Mouse (Mus musculus): ENCODE results near the gene Cnot1. TPM values are rescaled to one million over a fixed set of nuclear protein-coding genes. Genes with fewer than 3 reads are reported as not detected.

Cnot1 gene
- polyA plus RNA-seq, 1 experiment from 2014 or later = 62.8 TPM

DNA sequence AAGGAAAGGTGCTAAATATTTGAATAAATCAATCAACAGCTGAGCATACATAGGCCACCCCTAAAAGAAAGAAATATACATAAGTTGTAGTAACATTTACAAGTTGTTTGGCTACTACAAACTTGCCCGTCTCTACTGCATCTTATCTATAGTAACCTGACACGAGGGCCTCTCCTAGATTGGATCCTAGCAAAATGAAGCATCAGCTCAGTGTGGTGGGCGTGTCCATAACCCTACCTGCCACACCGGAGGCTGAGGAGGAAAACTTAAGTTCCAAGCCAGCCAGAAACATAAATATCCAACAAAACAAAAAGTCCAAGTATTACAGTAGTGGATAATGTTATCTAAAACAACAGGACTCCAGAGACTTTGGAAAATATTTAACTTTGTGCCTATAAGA is 79.6 kb downstream of the Cnot1 start:
- H3K4me1 ChIP-seq (ENCODE audit: control insufficient read depth, insufficient read depth, low read length) = no peaks in the 10 kb centered on the region
- H3K9ac ChIP-seq (replicated peaks; ENCODE audit: low read depth, low read length) = no peak overlapping the region
- no peak overlapping the region for H3K4me2 ChIP-seq (ENCODE audit: low read depth, low read length)
- no peak overlapping the region for H3K27ac ChIP-seq (ENCODE audit: low read depth, low read length)
- H3K36me3 ChIP-seq (ENCODE audit: control insufficient read depth, insufficient read depth, low read length) = peaks cover 75% of the 10 kb centered on the region
- 90% methylated on average over 4 of the region's 4 CpGs for WGBS
- no peaks in the 10 kb centered on the region for H3K9me3 ChIP-seq (ENCODE audit: control insufficient read depth, low read length)
- H3K27me3 ChIP-seq (ENCODE audit: control insufficient read depth, insufficient read depth, low read length) = no peaks in the 10 kb centered on the region
- no peak overlapping the region for H3K4me3 ChIP-seq (ENCODE audit: low read depth, low read length)
- ATAC-seq (ENCODE audit: low read depth) = no peak

DNA sequence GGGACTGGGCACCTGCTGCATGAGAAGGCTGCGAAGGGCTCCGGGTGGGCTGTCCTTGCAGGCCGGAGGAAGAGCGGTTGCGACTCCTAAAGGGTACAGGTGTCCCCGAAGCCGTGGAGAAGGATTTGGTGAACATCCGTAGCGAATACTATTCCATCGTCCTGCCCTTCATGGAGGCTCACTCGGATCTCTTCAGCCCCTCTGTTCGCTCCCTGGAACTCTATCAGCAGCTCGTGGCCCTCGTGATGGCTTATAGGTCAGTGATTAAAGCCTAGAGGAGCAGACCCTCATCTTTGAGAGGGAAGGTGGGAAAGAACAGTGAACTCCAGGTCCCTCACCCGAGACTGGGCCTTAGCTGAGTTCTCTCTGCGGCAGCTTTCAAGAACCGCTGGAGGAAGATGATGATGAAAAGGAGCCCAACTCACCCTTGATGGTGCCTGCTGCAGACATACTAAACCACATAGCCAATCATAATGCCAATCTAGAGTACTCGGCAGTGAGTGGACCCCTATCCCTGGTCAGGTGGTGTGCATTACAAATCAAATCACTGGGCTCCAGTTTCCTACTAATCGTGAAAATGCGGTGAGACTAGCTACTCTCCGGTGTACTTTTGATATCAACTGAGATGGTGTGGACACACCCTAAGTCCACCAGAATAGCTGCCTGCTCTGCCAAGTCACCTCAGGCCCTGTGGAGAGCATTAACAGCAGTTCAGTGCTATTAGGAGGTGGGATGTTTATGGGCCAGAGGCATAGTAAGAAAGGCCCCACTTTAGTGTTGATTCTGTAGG is 90.5 kb downstream of the Cnot1 start:
- peak overlapping the region; percentile 78 for H3K4me3 ChIP-seq (ENCODE audit: low read depth, low read length)
- peak overlapping the region; percentile 95 for H3K4me2 ChIP-seq (ENCODE audit: low read depth, low read length)
- no peaks in the 10 kb centered on the region for H3K27me3 ChIP-seq (ENCODE audit: control insufficient read depth, insufficient read depth, low read length)
- H3K27ac ChIP-seq (ENCODE audit: low read depth, low read length) = peak overlapping the region; percentile 67; the same call in 1 of the 2 replicates
- 19% methylated on average over 21 of the region's 21 CpGs for WGBS
- peaks cover 37% of the 10 kb centered on the region for H3K36me3 ChIP-seq (ENCODE audit: control insufficient read depth, insufficient read depth, low read length)
- H3K9me3 ChIP-seq (ENCODE audit: control insufficient read depth, low read length) = no peaks in the 10 kb centered on the region
- H3K9ac ChIP-seq (replicated peaks; ENCODE audit: low read depth, low read length) = peak overlapping the region; percentile 83
- no peak for ATAC-seq (ENCODE audit: low read depth)
- peaks cover 14% of the 10 kb centered on the region; the same call in 1 of the 2 replicates for H3K4me1 ChIP-seq (ENCODE audit: control insufficient read depth, insufficient read depth, low read length)

DNA sequence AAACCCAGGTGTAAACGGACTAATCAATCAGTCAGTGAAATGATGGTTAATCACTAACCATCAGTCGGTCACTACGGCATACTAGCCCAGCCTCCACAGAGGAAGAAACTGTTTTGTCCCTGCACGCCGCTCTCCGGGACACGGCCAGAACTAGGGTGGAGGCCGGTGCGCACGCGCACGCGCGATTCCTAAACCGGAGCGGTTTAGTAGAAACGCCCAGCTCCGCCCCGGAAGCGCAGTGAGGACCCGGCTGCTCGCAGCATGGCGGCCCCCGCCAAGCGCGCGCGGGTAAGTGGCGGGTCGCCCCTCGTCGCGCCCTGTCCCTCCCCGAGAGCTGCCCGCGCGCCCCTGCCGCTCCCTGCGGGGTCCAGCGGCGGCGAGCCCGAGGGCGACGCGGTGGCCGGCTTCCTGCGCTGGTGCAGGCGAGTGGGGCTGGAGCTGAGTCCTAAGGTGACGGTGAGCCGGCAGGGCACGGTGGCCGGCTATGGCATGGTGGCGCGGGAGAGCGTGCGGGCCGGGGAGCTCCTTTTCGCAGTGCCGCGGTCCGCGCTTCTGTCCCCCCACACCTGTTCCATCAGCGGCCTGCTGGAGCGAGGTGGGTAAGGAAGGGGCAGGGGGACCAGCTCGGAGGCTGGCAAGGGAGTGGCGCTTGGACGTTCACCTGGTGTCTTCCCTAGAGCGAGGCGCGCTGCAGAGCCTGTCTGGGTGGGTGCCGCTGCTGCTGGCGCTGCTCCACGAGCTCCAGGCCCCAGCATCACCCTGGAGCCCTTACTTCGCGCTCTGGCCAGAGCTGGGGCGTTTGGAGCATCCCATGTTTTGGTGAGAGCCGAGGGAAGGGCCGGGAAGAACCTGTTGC is 91.4 kb downstream of the Cnot1 start, which contains the start of gene Setd6:
TSS of gene Setd6 (plus strand) at position 206 of the 856 bp plus-strand sequence.
- Histone ChIP-seq H3K36me3 (ENCODE audit: control insufficient read depth, insufficient read depth, low read length) (peaks cover 38% of the 10 kb centered on the region), H3K4me2 (ENCODE audit: low read depth, low read length) (peak within 1 kb of the TSS; percentile 95), H3K4me3 (ENCODE audit: low read depth, low read length) (peak within 1 kb of the TSS; percentile 78), H3K27ac (ENCODE audit: low read depth, low read length) (peak within 1 kb of the TSS; percentile 67), H3K27me3 (ENCODE audit: control insufficient read depth, insufficient read depth, low read length) (no peaks in the 10 kb centered on the region), H3K9me3 (ENCODE audit: control insufficient read depth, low read length) (no peaks in the 10 kb centered on the region), H3K9ac (replicated peaks; ENCODE audit: low read depth, low read length) (peak within 1 kb of the TSS; percentile 83), H3K4me1 (ENCODE audit: control insufficient read depth, insufficient read depth, low read length) (peaks cover 14% of the 10 kb centered on the region; the same call in 1 of the 2 replicates)
- ATAC-seq (ENCODE audit: low read depth) = peak; percentile 91
- WGBS = under 1% methylated on average over 66 of the region's 79 CpGs

DNA sequence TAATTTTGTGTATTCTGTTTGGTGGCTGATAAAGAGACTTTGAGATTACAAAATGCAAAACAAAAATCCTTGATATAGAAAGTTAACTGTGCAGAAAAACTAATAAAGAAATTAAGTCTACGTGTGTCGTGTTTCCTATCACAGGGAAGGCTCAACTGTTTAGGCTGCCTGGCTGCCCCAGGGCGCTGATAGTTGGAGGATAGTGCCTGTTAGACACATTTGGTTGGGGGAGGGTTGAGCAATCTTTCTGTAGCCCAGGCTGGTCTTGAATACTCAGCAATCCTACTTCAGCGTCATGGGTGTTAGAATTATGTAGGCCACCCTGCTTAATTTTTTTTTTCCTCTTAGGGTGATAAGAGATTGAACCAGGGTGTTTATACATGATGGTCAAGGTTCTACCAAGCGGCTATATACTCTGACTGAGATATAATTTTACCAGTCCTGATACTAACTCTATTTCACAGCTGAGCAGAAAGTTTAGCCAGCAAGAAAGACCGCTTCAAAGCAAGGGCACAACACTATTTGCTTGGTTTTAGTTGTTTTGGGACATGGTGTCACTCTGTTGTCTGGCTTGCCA is 92.3 kb downstream of the Cnot1 start:
- Histone ChIP-seq H3K36me3 (ENCODE audit: control insufficient read depth, insufficient read depth, low read length) (peaks cover 39% of the 10 kb centered on the region), H3K4me1 (ENCODE audit: control insufficient read depth, insufficient read depth, low read length) (peaks cover 14% of the 10 kb centered on the region; the same call in 1 of the 2 replicates), H3K4me2 (ENCODE audit: low read depth, low read length) (peak overlapping the region; percentile 95), H3K9ac (replicated peaks; ENCODE audit: low read depth, low read length) (peak overlapping the region; percentile 83; the same call in 1 of the 2 replicates), H3K27me3 (ENCODE audit: control insufficient read depth, insufficient read depth, low read length) (no peaks in the 10 kb centered on the region), H3K27ac (ENCODE audit: low read depth, low read length) (no peak overlapping the region), H3K9me3 (ENCODE audit: control insufficient read depth, low read length) (no peaks in the 10 kb centered on the region), H3K4me3 (ENCODE audit: low read depth, low read length) (no peak overlapping the region; the same call in 1 of the 2 replicates)
- ATAC-seq (ENCODE audit: low read depth) = no peak
- WGBS = 92% methylated on average over 6 of the region's 6 CpGs

DNA sequence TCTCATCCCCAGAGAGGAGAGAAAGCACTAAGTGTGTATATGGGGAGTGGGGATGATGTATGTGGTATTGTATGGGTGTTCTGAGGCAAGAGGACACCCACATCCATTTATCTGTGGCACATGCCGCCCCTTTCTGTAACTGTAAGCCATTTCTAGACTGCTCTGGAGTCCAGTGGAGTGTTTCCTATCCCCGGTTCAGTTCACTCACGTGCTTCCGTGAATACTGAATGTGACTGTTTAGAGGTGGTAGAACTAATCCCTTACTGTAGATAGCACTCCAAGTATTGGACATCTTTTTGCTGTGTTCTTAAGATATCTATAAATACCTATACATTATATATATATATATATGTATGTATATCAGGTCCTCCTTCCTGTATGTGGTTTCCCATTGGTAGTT is 92.9 kb downstream of the Cnot1 start:
- Histone ChIP-seq H3K4me3 (ENCODE audit: low read depth, low read length) (no peak overlapping the region), H3K27ac (ENCODE audit: low read depth, low read length) (no peak overlapping the region), H3K9ac (replicated peaks; ENCODE audit: low read depth, low read length) (no peak overlapping the region), H3K27me3 (ENCODE audit: control insufficient read depth, insufficient read depth, low read length) (no peaks in the 10 kb centered on the region), H3K9me3 (ENCODE audit: control insufficient read depth, low read length) (no peaks in the 10 kb centered on the region), H3K4me2 (ENCODE audit: low read depth, low read length) (no peak overlapping the region), H3K36me3 (ENCODE audit: control insufficient read depth, insufficient read depth, low read length) (peaks cover 43% of the 10 kb centered on the region), H3K4me1 (ENCODE audit: control insufficient read depth, insufficient read depth, low read length) (peaks cover 14% of the 10 kb centered on the region; the same call in 1 of the 2 replicates)
- WGBS = 92% methylated on average over 4 of the region's 4 CpGs
- ATAC-seq (ENCODE audit: low read depth) = no peak

DNA sequence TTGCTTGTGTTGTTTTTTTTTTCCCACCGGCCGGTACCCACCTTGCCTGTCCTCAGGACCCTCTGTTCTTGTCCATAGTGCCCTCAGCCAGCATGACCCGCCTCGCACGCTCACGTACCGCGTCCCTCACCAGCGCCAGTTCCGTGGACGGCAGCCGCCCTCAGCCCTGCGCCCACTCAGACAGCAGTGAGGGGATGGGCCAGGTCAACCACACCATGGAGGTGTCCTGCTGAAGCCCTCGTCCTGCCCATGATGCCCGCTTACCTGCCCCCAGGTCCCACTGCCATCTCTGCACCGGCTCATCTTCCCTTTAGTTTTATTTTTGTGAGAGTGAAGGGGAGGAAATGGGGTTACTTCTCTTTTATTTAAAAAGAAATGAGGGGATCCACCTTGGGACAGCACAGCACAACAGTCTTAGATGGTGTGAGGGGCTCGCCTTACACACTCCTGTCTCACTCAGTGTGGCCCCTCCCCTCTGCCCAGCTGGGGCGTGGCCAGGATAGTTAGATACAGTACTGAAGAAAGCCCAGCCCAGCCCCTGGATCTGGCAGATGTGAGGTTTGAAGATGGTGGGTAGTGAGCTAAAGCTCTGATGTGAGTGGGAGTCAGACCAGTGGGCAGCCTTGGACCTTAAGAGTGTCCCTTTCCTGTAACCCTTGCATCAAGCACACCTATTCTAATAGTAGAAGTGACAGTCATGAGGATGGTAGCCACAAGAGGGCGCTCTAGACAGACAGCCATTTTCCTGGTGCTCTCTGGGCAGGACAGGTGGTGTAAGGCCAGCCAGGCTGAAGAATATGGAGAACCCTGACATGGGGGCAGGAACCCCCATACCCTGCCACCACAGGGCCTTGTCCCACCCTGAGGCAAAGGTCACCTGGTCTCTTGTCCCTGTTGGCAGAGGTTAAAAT is 93.9 kb downstream of the Cnot1 start:
- no peak overlapping the region for H3K4me2 ChIP-seq (ENCODE audit: low read depth, low read length)
- H3K27me3 ChIP-seq (ENCODE audit: control insufficient read depth, insufficient read depth, low read length) = no peaks in the 10 kb centered on the region
- WGBS = 80% methylated on average over 19 of the region's 19 CpGs
- H3K36me3 ChIP-seq (ENCODE audit: control insufficient read depth, insufficient read depth, low read length) = peaks cover 43% of the 10 kb centered on the region
- no peak overlapping the region for H3K4me3 ChIP-seq (ENCODE audit: low read depth, low read length)
- peaks cover 14% of the 10 kb centered on the region; the same call in 1 of the 2 replicates for H3K4me1 ChIP-seq (ENCODE audit: control insufficient read depth, insufficient read depth, low read length)
- H3K9me3 ChIP-seq (ENCODE audit: control insufficient read depth, low read length) = no peaks in the 10 kb centered on the region
- no peak overlapping the region for H3K9ac ChIP-seq (replicated peaks; ENCODE audit: low read depth, low read length)
- ATAC-seq (ENCODE audit: low read depth) = peak; percentile 29
- H3K27ac ChIP-seq (ENCODE audit: low read depth, low read length) = no peak overlapping the region

DNA sequence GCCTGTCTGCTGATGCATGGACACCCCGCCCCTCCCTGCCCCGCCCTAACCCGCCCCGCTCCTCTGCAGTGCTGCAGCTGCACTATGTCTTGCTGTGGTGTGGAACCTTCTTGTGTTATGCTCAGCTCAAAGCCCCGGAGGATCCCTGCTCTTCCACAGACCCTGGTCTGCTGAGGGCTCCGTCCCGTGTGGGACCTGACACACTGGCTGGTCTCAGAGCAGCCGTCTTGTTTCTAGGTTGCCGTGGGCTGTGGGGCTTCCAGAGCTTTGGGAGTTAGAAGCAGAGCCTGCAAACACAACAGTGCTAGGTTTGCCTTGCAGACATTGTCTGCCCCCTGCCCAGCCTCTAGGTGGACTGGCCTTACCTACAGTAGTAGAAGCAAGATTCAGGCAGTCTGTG is 94.9 kb downstream of the Cnot1 start:
- Histone ChIP-seq H3K27ac (ENCODE audit: low read depth, low read length) (no peak overlapping the region), H3K4me2 (ENCODE audit: low read depth, low read length) (no peak overlapping the region), H3K9ac (replicated peaks; ENCODE audit: low read depth, low read length) (no peak overlapping the region), H3K4me3 (ENCODE audit: low read depth, low read length) (no peak overlapping the region), H3K27me3 (ENCODE audit: control insufficient read depth, insufficient read depth, low read length) (no peaks in the 10 kb centered on the region), H3K9me3 (ENCODE audit: control insufficient read depth, low read length) (no peaks in the 10 kb centered on the region), H3K4me1 (ENCODE audit: control insufficient read depth, insufficient read depth, low read length) (peaks cover 14% of the 10 kb centered on the region; the same call in 1 of the 2 replicates), H3K36me3 (ENCODE audit: control insufficient read depth, insufficient read depth, low read length) (peaks cover 42% of the 10 kb centered on the region)
- 92% methylated on average over 9 of the region's 9 CpGs for WGBS
- no peak for ATAC-seq (ENCODE audit: low read depth)

DNA sequence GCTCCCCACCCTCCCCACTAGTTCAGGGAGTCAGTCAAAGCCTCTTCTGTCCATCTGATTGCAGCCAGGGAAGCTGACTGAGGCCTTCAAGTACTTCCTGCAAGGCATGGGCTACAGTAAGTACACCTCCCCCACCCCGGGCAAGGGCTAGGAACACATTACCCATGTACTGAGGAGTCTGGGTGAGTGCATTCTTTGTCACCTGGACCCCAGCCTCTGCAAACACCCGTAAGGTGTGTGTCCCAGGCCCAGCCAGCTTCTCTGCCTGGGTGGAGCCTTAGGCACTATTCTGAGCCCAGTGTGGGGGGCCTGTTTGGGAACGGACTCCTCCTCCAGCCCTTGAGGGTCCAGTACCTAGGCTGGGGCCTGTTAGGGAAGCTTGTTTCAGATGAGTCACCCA is 96.2 kb downstream of the Cnot1 start:
- Histone ChIP-seq H3K27me3 (ENCODE audit: control insufficient read depth, insufficient read depth, low read length) (no peaks in the 10 kb centered on the region), H3K9me3 (ENCODE audit: control insufficient read depth, low read length) (no peaks in the 10 kb centered on the region), H3K4me3 (ENCODE audit: low read depth, low read length) (no peak overlapping the region), H3K4me2 (ENCODE audit: low read depth, low read length) (no peak overlapping the region), H3K36me3 (ENCODE audit: control insufficient read depth, insufficient read depth, low read length) (peaks cover 40% of the 10 kb centered on the region), H3K27ac (ENCODE audit: low read depth, low read length) (no peak overlapping the region), H3K9ac (replicated peaks; ENCODE audit: low read depth, low read length) (no peak overlapping the region), H3K4me1 (ENCODE audit: control insufficient read depth, insufficient read depth, low read length) (peaks cover 4% of the 10 kb centered on the region; the same call in 1 of the 2 replicates)
- no peak for ATAC-seq (ENCODE audit: low read depth)
- WGBS = 73% methylated on average over 3 of the region's 3 CpGs
